Mouse (Mus musculus): Measurements from ENCODE around the gene Cxcr4. TPM values are rescaled to one million over a fixed set of nuclear protein-coding genes. Genes with fewer than 3 reads are reported as not detected.

Gene Cxcr4
- 97.1 and 99.1 TPM in 2 replicates for total RNA-seq (2017)

- peak; percentile 60 for ATAC-seq (replicated peaks in 1 of 2; ENCODE audit: insufficient read depth in 1 of 2, low FRiP score in 2 of 2, low TSS enrichment in 1 of 2, low read depth in 1 of 2, poor library complexity in 2 of 2, severe bottlenecking in 2 of 2)
Observed at GRCm38 (mm10) chr1:128592211-128592741, at the start of gene Cxcr4. Gene Cxcr4, minus strand, starts transcription at chr1:128592293.

- ATAC-seq (replicated peaks in 1 of 2; ENCODE audit: insufficient read depth in 1 of 2, low FRiP score in 2 of 2, low TSS enrichment in 1 of 2, low read depth in 1 of 2, poor library complexity in 2 of 2, severe bottlenecking in 2 of 2) = no peak
Observed at GRCm38 (mm10) chr1:128639707-128640107, 47.6 kb upstream of the Cxcr4 start.

- ATAC-seq (replicated peaks in 1 of 2; ENCODE audit: insufficient read depth in 1 of 2, low FRiP score in 2 of 2, low TSS enrichment in 1 of 2, low read depth in 1 of 2, poor library complexity in 2 of 2, severe bottlenecking in 2 of 2) = no peak
Observed at GRCm38 (mm10) chr1:128637230-128637740, 45.2 kb upstream of the Cxcr4 start.

- peak; percentile 26 to 42; a peak in 1 of 4 replicates for ATAC-seq (replicated peaks in 1 of 2; ENCODE audit: insufficient read depth in 1 of 2, low FRiP score in 2 of 2, low TSS enrichment in 1 of 2, low read depth in 1 of 2, poor library complexity in 2 of 2, severe bottlenecking in 2 of 2)
Observed at GRCm38 (mm10) chr1:128636258-128637229, 44.5 kb upstream of the Cxcr4 start.

- ATAC-seq (replicated peaks in 1 of 2; ENCODE audit: insufficient read depth in 1 of 2, low FRiP score in 2 of 2, low TSS enrichment in 1 of 2, low read depth in 1 of 2, poor library complexity in 2 of 2, severe bottlenecking in 2 of 2) = no peak
Observed at GRCm38 (mm10) chr1:128633711-128634379, 41.8 kb upstream of the Cxcr4 start.

GRCm38 (mm10) chr1:128632522-128632921 is 40.4 kb upstream of the Cxcr4 start:
- no peak for ATAC-seq (replicated peaks in 1 of 2; ENCODE audit: insufficient read depth in 1 of 2, low FRiP score in 2 of 2, low TSS enrichment in 1 of 2, low read depth in 1 of 2, poor library complexity in 2 of 2, severe bottlenecking in 2 of 2)

- ATAC-seq (replicated peaks in 1 of 2; ENCODE audit: insufficient read depth in 1 of 2, low FRiP score in 2 of 2, low TSS enrichment in 1 of 2, low read depth in 1 of 2, poor library complexity in 2 of 2, severe bottlenecking in 2 of 2) = peak in 1 of 2 experiments; percentile 47; a peak in 1 of 4 replicates
Observed at GRCm38 (mm10) chr1:128626144-128626678, 34.1 kb upstream of the Cxcr4 start.

GRCm38 (mm10) chr1:128623594-128623887 is 31.4 kb upstream of the Cxcr4 start:
- no peak for ATAC-seq (replicated peaks in 1 of 2; ENCODE audit: insufficient read depth in 1 of 2, low FRiP score in 2 of 2, low TSS enrichment in 1 of 2, low read depth in 1 of 2, poor library complexity in 2 of 2, severe bottlenecking in 2 of 2)

- ATAC-seq (replicated peaks in 1 of 2; ENCODE audit: insufficient read depth in 1 of 2, low FRiP score in 2 of 2, low TSS enrichment in 1 of 2, low read depth in 1 of 2, poor library complexity in 2 of 2, severe bottlenecking in 2 of 2) = peak; percentile 72 to 84
Observed at GRCm38 (mm10) chr1:128622867-128623593, 30.9 kb upstream of the Cxcr4 start.

GRCm38 (mm10) chr1:128617654-128618310 is 25.7 kb upstream of the Cxcr4 start:
- ATAC-seq (replicated peaks in 1 of 2; ENCODE audit: insufficient read depth in 1 of 2, low FRiP score in 2 of 2, low TSS enrichment in 1 of 2, low read depth in 1 of 2, poor library complexity in 2 of 2, severe bottlenecking in 2 of 2) = no peak

- ATAC-seq (replicated peaks in 1 of 2; ENCODE audit: insufficient read depth in 1 of 2, low FRiP score in 2 of 2, low TSS enrichment in 1 of 2, low read depth in 1 of 2, poor library complexity in 2 of 2, severe bottlenecking in 2 of 2) = no peak
Observed at GRCm38 (mm10) chr1:128616586-128616985, 24.5 kb upstream of the Cxcr4 start.

- peak; percentile 19 to 29 for ATAC-seq (replicated peaks in 1 of 2; ENCODE audit: insufficient read depth in 1 of 2, low FRiP score in 2 of 2, low TSS enrichment in 1 of 2, low read depth in 1 of 2, poor library complexity in 2 of 2, severe bottlenecking in 2 of 2)
Observed at GRCm38 (mm10) chr1:128615459-128615806, 23.3 kb upstream of the Cxcr4 start.

GRCm38 (mm10) chr1:128614653-128615458 is 22.8 kb upstream of the Cxcr4 start:
- peak; percentile 85 to 88 for ATAC-seq (replicated peaks in 1 of 2; ENCODE audit: insufficient read depth in 1 of 2, low FRiP score in 2 of 2, low TSS enrichment in 1 of 2, low read depth in 1 of 2, poor library complexity in 2 of 2, severe bottlenecking in 2 of 2)

- ATAC-seq (replicated peaks in 1 of 2; ENCODE audit: insufficient read depth in 1 of 2, low FRiP score in 2 of 2, low TSS enrichment in 1 of 2, low read depth in 1 of 2, poor library complexity in 2 of 2, severe bottlenecking in 2 of 2) = peak; percentile 35 to 52
Observed at GRCm38 (mm10) chr1:128608119-128608518, 16.0 kb upstream of the Cxcr4 start.

- ATAC-seq (replicated peaks in 1 of 2; ENCODE audit: insufficient read depth in 1 of 2, low FRiP score in 2 of 2, low TSS enrichment in 1 of 2, low read depth in 1 of 2, poor library complexity in 2 of 2, severe bottlenecking in 2 of 2) = no peak
Observed at GRCm38 (mm10) chr1:128607423-128607822, 15.3 kb upstream of the Cxcr4 start.

GRCm38 (mm10) chr1:128605794-128606193 is 13.7 kb upstream of the Cxcr4 start:
- ATAC-seq (replicated peaks in 1 of 2; ENCODE audit: insufficient read depth in 1 of 2, low FRiP score in 2 of 2, low TSS enrichment in 1 of 2, low read depth in 1 of 2, poor library complexity in 2 of 2, severe bottlenecking in 2 of 2) = no peak

Data from hematopoietic stem cell, adult 5-6 weeks (primary cell).